Mouse (Mus musculus) testis, adult 2 months (tissue): ENCODE data around the gene Serpinb12.

Experiments
- CTCF ChIP-seq: fragments of 200-500 bp; IDR thresholded peaks from 2 replicates; pipeline ENCODE4 v1.5.1; 2012; ENCODE audit warnings: low read depth, mild to moderate bottlenecking, inconsistent platforms, low read length, moderate library complexity; ENCODE audit not compliant: control insufficient read depth, insufficient read depth, insufficient replicate concordance
- POLR2A ChIP-seq: fragments of 200-500 bp; IDR thresholded peaks from 2 replicates; pipeline ENCODE4 v1.6.1; 2012; ENCODE audit warnings: low read depth, mild to moderate bottlenecking, inconsistent platforms, low read length, moderate library complexity; ENCODE audit not compliant: control insufficient read depth

GRCm38 (mm10) chr1:106959981-106960380, 25.7 kb downstream of the Serpinb12 start:
- TF ChIP-seq CTCF (no peak), POLR2A (no peak)
